Mouse (Mus musculus) kidney, postnatal 0 days (tissue): ENCODE data around the gene Wdr20. TPM values are rescaled to one million over a fixed set of nuclear protein-coding genes. Genes with fewer than 3 reads are reported as not detected.
"Not testable (repeated sequence)": the region's sequence is repeated elsewhere in the genome, so short reads cannot be mapped to it uniquely, and the experiment has no call there.

Experiments
- ATAC-seq: fragments of 200-750 bp; cut with Nextera tagmentation; replicated peaks from 2 replicates; pipeline ENCODE4 v1.8.0; 2017; ENCODE audit warnings: low read depth, moderate number of reproducible peaks, moderate TSS enrichment, moderate library complexity; ENCODE audit not compliant: low FRiP score
- DNase-seq: peaks from one replicate; pipeline ENCODE4 v3.0.0-alpha.2; 2016; ENCODE audit warnings: low spot score
- H3K27ac ChIP-seq: fragments of 300-500 bp; sonication (generic); 2 replicates; pipeline ENCODE4 v1.5.1; 2014; ENCODE audit warnings: mild to moderate bottlenecking
- H3K27me3 ChIP-seq: fragments of 300-500 bp; sonication (generic); 2 replicates; pipeline ENCODE4 v1.6.1; 2014; ENCODE audit warnings: low read length, mixed read lengths; ENCODE audit not compliant: insufficient read depth
- H3K36me3 ChIP-seq: fragments of 300-500 bp; sonication (generic); 2 replicates; pipeline ENCODE4 v1.6.1; 2014; ENCODE audit warnings: low read length, mixed read lengths; ENCODE audit not compliant: insufficient read depth
- H3K4me1 ChIP-seq: fragments of 300-500 bp; sonication (generic); replicated peaks from 2 replicates; pipeline ENCODE4 v1.6.1; 2014; ENCODE audit warnings: antibody characterized with exemption, low read length, mixed read lengths; ENCODE audit not compliant: insufficient read depth
- H3K4me2 ChIP-seq: fragments of 300-500 bp; sonication (generic); 2 replicates; pipeline ENCODE4 v1.6.1; 2014; ENCODE audit warnings: mild to moderate bottlenecking, low read length, moderate library complexity, mixed read lengths
- H3K4me3 ChIP-seq: fragments of 300-500 bp; sonication (generic); replicated peaks from 2 replicates; pipeline ENCODE4 v1.5.1; 2014; ENCODE audit warnings: low read depth, low read length
- H3K9ac ChIP-seq: fragments of 300-500 bp; sonication (generic); 2 replicates; pipeline ENCODE4 v1.6.1; 2014; ENCODE audit warnings: low read depth, low read length
- H3K9me3 ChIP-seq: fragments of 300-500 bp; sonication (generic); replicated peaks from 2 replicates; pipeline ENCODE4 v1.6.1; 2016; ENCODE audit warnings: low read length, inconsistent platforms, mixed read lengths
- CTCF ChIP-seq: IDR thresholded peaks from 2 replicates; pipeline ENCODE4 v1.5.1; 2016; ENCODE audit warnings: antibody characterized with exemption, low read depth, mild to moderate bottlenecking, moderate library complexity
- WGBS: fragments of 180-500 bp; shearing (Covaris S2); extraction: QIAGEN DNeasy Blood & Tissue Kit; methylation state at CpG from one replicate; pipeline ENCODE4 v1.1.7; 2014; 5-methylcytosine and 5-hydroxymethylcytosine counted together
- polyA plus RNA-seq: library from polyadenylated mRNA; unstranded; fragments of >200 nt; fragmentation: Nextera tagmentation; extraction: Ambion mirVana; gene quantifications from 2 replicates; pipeline ENCODE4 v1.2.1, GENCODE M21; 2015

Gene Wdr20
- polyA plus RNA-seq, 1 experiment from 2014 or later = 18.6 TPM

DNA sequence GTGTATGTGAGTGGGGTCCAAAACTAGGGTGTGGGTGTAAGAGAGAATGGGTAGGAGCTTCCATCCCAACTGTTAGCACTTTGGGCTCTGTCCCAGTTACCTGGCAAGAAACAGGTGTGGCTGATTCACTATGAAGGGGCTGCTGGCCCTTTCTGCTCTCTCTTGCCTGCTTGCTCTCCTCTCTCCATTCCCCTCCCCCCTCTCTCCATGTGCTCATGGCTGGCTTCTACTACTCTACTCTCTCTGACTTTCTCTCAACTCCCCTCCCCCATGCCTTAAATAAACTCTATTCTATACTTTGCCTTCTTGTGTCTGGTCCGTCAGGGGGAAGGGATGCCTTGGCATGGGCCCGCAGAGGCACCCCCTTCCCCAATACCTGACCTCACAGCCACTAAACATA lies 37.0 kb upstream of the Wdr20 start:
- H3K4me3 ChIP-seq = no peak overlapping the region
- H3K4me2 ChIP-seq = no peak overlapping the region
- 60% methylated on average over 2 of the region's 2 CpGs for WGBS
- TF ChIP-seq CTCF = no peak
- H3K9me3 ChIP-seq = no peaks in the 10 kb centered on the region
- DNase-seq (no peak), ATAC-seq (no peak)
- H3K4me1 ChIP-seq = no peaks in the 10 kb centered on the region
- no peaks in the 10 kb centered on the region for H3K27me3 ChIP-seq
- no peaks in the 10 kb centered on the region for H3K36me3 ChIP-seq
- H3K27ac ChIP-seq = no peak overlapping the region
- no peak overlapping the region for H3K9ac ChIP-seq

DNA sequence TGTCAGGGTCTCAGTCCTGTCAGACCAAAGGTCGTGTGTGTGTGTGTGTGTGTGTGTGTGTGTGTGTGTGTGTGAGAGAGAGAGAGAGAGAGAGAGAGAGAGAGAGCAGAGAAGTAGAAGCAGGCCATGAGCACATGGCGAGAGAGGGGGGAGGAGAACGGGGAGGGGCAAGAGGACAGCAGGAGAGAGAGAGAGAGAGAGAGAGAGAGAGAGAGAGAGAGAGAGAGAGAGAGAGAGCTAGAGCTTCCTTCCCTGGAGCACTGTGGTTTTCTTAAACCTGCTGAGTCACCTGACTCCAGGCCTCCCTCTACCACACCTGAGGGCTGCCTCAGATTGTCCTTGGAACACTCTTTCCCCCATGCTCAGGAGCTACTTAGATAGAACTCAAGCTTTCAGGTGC lies 36.4 kb upstream of the Wdr20 start:
- H3K27me3 ChIP-seq, H3K27ac ChIP-seq, H3K36me3 ChIP-seq, H3K9me3 ChIP-seq, H3K4me2 ChIP-seq, DNase-seq, H3K9ac ChIP-seq, H3K4me1 ChIP-seq, H3K4me3 ChIP-seq, ATAC-seq: not testable (repeated sequence)
- 49% methylated on average over 3 of the region's 3 CpGs for WGBS

DNA sequence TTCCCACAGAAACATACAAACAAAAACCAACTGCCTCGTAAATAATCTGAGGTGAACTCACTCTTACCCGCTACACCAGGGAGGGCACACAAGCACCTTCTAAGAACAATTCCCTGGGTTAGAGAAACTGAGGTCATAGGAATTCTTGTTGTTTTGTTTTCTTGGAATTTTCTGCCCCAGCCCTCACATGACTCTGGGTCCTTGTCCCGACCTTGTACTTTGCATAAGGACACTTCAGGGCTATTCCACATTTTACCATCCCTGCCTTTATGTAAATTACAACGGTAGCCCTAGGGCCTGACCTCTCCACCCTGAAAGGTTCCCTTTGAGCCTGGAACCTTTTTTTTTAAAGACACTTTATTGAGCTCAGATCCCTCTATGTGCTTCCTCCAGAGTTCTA lies 35.2 kb upstream of the Wdr20 start, which contains the start of gene Hsp90aa1:
Hsp90aa1 (minus strand) TSS at position 173 of the 400 bp plus-strand sequence.
- TF ChIP-seq CTCF = no peak
- WGBS = 42% methylated on average over 4 of the region's 4 CpGs
- Histone ChIP-seq H3K4me1 (no peaks in the 10 kb centered on the region), H3K27ac (no peak within 1 kb of the TSS), H3K4me2 (no peak within 1 kb of the TSS), H3K4me3 (no peak within 1 kb of the TSS), H3K36me3 (no peaks in the 10 kb centered on the region), H3K27me3 (no peaks in the 10 kb centered on the region), H3K9me3 (no peaks in the 10 kb centered on the region), H3K9ac (no peak within 1 kb of the TSS)
- ATAC-seq = no peak
- DNase-seq = no peak

DNA sequence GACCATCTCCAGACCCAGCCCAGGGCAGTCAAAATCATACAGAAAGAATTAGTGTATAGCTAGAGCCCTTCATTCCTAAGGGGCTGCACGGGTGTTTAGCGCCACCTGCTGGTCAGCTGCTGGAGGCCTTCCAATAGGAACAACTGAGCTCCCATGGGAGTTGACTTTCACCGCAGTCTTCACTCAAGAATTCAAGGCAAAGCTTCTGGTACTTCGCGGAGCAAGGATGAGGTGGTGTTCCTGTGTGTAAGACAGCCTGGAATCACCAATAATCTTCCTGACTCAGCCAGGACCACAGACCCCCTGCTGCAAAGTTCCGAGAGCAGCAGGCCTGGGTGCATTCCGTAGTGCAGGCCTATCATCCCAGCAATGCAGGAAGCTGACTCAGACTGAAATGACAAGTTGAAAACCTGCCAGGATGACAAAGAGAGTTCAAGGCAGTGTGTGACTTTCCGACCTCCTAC lies 34.7 kb upstream of the Wdr20 start:
- Histone ChIP-seq H3K36me3 (no peaks in the 10 kb centered on the region), H3K27ac (no peak overlapping the region), H3K9me3 (no peaks in the 10 kb centered on the region), H3K9ac (no peak overlapping the region), H3K4me3 (no peak overlapping the region), H3K27me3 (no peaks in the 10 kb centered on the region), H3K4me1 (no peaks in the 10 kb centered on the region), H3K4me2 (no peak overlapping the region)
- DNase-seq (peak; percentile 92), ATAC-seq (peak; percentile 57)
- WGBS = 23% methylated on average over 8 of the region's 8 CpGs
- peak; percentile 98 for TF ChIP-seq CTCF

DNA sequence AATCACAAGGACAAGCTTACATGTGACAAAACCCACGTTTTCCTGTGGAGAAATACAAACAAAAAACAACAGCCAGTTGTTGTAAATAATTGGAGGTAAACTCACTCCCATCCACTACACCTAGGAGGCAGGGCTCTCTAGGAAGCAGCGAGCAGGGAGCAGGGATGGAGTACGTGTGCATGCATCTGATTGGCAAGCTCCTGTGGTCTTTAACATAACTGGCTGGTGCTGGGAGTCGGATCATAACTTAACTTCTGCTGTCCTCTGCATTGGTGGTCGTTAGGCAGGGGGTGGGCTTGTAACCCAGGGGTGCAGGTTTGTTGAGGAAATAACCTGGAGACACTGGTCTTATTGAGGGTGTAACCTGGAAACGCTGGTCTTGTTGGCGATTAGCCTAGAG lies 34.1 kb upstream of the Wdr20 start:
- H3K36me3 ChIP-seq = no peaks in the 10 kb centered on the region
- ATAC-seq = no peak
- H3K9ac ChIP-seq = no peak overlapping the region
- no peak for TF ChIP-seq CTCF
- no peaks in the 10 kb centered on the region for H3K27me3 ChIP-seq
- WGBS = 69% methylated on average over 7 of the region's 7 CpGs
- H3K9me3 ChIP-seq = no peaks in the 10 kb centered on the region
- no peak overlapping the region for H3K4me3 ChIP-seq
- no peak for DNase-seq
- no peaks in the 10 kb centered on the region for H3K4me1 ChIP-seq
- no peak overlapping the region for H3K4me2 ChIP-seq
- no peak overlapping the region for H3K27ac ChIP-seq

DNA sequence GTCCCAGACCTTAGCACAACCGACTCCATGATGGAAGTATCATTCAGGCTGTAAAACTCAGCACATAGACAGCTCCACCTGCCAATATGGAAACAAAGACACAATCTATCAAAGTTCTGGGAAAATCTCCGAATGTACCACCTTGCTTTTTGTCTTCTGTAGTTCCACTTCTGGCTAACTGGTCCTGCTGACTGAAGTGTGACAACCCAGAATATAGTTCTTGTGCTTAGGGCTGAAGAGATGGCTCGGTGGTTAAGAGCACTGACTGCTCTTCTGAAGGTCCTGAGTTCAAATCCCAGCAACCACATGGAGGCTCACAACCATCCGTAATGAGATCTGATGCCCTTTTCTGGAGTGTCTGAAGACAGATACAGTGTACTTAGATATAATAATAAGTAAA lies 32.3 kb upstream of the Wdr20 start:
- 81% methylated on average over 4 of the region's 4 CpGs for WGBS
- not testable (repeated sequence) for H3K36me3 ChIP-seq, ATAC-seq

More for the DNA sequence above, 32.3 kb upstream of the Wdr20 start:
- H3K9ac ChIP-seq, H3K27me3 ChIP-seq, H3K9me3 ChIP-seq, H3K4me3 ChIP-seq, H3K27ac ChIP-seq, H3K4me2 ChIP-seq, H3K4me1 ChIP-seq, DNase-seq: not testable (repeated sequence)
